Mouse (Mus musculus) limb, embryonic 14.5 days (tissue): Measurements from ENCODE around the gene Gpn1. TPM values are rescaled to one million over a fixed set of nuclear protein-coding genes. Genes with fewer than 3 reads are reported as not detected.

ENCODE experiments used
- ATAC-seq: fragments of 200-750 bp; cut with Nextera tagmentation; 2 replicates; pipeline ENCODE4 v1.8.0; 2017; ENCODE audit warnings: low read depth, moderate number of reproducible peaks, moderate TSS enrichment; ENCODE audit not compliant: low FRiP score
- DNase-seq: peaks from one replicate; pipeline ENCODE4 v3.0.0-alpha.2; 2015; ENCODE audit warnings: low spot score
- H3K27ac ChIP-seq: fragments of 300-500 bp; sonication (generic); replicated peaks from 2 replicates; pipeline ENCODE4 v1.5.1; 2014; ENCODE audit warnings: low read depth, mild to moderate bottlenecking, low read length, moderate library complexity, mixed read lengths
- H3K27me3 ChIP-seq: fragments of 300-500 bp; sonication (generic); 2 replicates; pipeline ENCODE4 v1.6.1; 2014; ENCODE audit warnings: low read length, mixed read lengths; ENCODE audit not compliant: control insufficient read depth, insufficient read depth
- H3K36me3 ChIP-seq: fragments of 300-500 bp; sonication (generic); 2 replicates; pipeline ENCODE4 v1.6.1; 2014; ENCODE audit warnings: mild to moderate bottlenecking, low read length, moderate library complexity, mixed read lengths; ENCODE audit not compliant: control insufficient read depth, insufficient read depth
- H3K4me1 ChIP-seq: fragments of 300-500 bp; sonication (generic); 2 replicates; pipeline ENCODE4 v1.6.1; 2014; ENCODE audit warnings: antibody characterized with exemption, low read length, mixed read lengths; ENCODE audit not compliant: control insufficient read depth, insufficient read depth
- H3K4me2 ChIP-seq: fragments of 300-500 bp; sonication (generic); replicated peaks from 2 replicates; pipeline ENCODE4 v1.6.1; 2014; ENCODE audit warnings: low read depth, mild to moderate bottlenecking, low read length, moderate library complexity; ENCODE audit not compliant: severe bottlenecking
- H3K4me3 ChIP-seq: fragments of 300-500 bp; sonication (generic); replicated peaks from 2 replicates; pipeline ENCODE4 v1.5.1; 2014; ENCODE audit warnings: low read length
- H3K9ac ChIP-seq: fragments of 300-500 bp; sonication (generic); 2 replicates; pipeline ENCODE4 v1.6.1; 2014; ENCODE audit warnings: mild to moderate bottlenecking, low read depth, low read length, moderate library complexity; ENCODE audit not compliant: severe bottlenecking
- H3K9me3 ChIP-seq: fragments of 300-500 bp; sonication (generic); 2 replicates; pipeline ENCODE4 v1.6.1; 2016; ENCODE audit warnings: low read length; ENCODE audit not compliant: control insufficient read depth
- POLR2A ChIP-seq: fragments of 200-500 bp; IDR thresholded peaks from 2 replicates; pipeline ENCODE4 v1.8.0; 2012; ENCODE audit warnings: inconsistent platforms, mild to moderate bottlenecking, moderate library complexity, borderline replicate concordance; ENCODE audit not compliant: insufficient read depth, insufficient read length; ENCODE audit errors: extremely low read depth
- WGBS: fragments of 180-500 bp; shearing (Covaris S2); extraction: QIAGEN DNeasy Blood & Tissue Kit; methylation state at CpG from one replicate; pipeline ENCODE4 v1.1.7; 2014; 5-methylcytosine and 5-hydroxymethylcytosine counted together
- polyA plus RNA-seq, 2 experiments: library from polyadenylated mRNA; depleted of rRNA in 1 of 2; stranded (reverse) in 1 of 2; unstranded in 1 of 2; fragments of >200 nt; fragmentation: Nextera tagmentation in 1 of 2; extraction: Ambion mirVana in 1 of 2; gene quantifications; 2 replicates each; pipeline versions ENCODE4 v1.2.1 to v1.2.3; 2012 to 2014

Gene Gpn1
- polyA plus RNA-seq, 2 experiments, result 27.8 to 47.1 TPM

DNA sequence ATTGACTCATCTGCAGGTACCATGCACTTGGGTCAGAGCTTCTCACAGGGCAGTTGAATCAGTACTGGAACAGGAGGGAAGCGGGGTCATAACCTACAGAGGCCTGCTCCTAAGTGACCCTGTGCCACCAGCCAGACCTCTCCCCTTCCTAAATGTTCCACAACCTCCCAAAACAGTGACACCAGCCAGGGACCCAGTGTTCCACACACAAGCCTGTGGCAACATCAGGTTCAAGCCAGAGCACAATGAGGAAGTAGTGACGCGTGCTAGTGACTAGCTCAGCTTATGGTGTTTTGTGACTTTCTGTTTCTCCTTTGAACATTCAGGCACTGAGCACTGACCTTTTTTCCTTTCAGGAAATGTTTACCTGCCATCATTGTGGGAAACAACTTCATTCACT is 26.7 kb upstream of the Gpn1 start:
- Histone ChIP-seq H3K36me3 (peaks cover 70% of the 10 kb centered on the region), H3K27ac (no peak overlapping the region), H3K9ac (no peak overlapping the region), H3K9me3 (no peaks in the 10 kb centered on the region), H3K4me1 (no peaks in the 10 kb centered on the region), H3K4me2 (no peak overlapping the region), H3K27me3 (no peaks in the 10 kb centered on the region), H3K4me3 (no peak overlapping the region)
- DNase-seq (no peak), ATAC-seq (no peak)
- 97% methylated on average over 3 of the region's 3 CpGs for WGBS
- no peak for TF ChIP-seq POLR2A

GRCm38 (mm10) chr5:31469711-31470110 is 24.8 kb upstream of the Gpn1 start:
- H3K4me3 ChIP-seq, result no peak overlapping the region
- H3K27me3 ChIP-seq, result no peaks in the 10 kb centered on the region
- TF ChIP-seq POLR2A, result no peak
- ATAC-seq (no peak), DNase-seq (no peak)
- H3K9ac ChIP-seq, result no peak overlapping the region
- no peaks in the 10 kb centered on the region for H3K4me1 ChIP-seq
- no peak overlapping the region for H3K27ac ChIP-seq
- 92% methylated on average over 6 of the region's 6 CpGs for WGBS
- peaks cover 89% of the 10 kb centered on the region for H3K36me3 ChIP-seq
- H3K9me3 ChIP-seq, result no peaks in the 10 kb centered on the region
- no peak overlapping the region for H3K4me2 ChIP-seq

DNA sequence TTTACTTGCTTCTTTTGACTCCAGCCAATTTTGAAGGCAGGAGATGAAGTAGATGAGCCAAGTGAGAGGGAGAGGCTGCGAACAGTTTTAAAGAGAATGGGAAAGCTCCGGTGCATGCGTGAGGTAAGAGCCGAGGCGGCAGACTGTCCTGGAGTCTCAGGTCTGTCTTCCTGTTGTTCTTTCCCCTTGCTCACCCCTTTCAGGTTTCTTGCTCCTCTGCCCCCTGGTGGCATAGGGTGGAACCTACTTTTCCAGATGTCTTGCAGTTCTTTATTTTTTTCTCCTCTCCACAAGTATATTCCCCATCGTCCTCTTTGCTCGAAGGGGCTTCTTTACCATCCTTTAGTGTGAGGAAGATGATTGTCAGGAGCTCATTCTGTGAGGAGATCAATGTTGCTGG is 24.2 kb upstream of the Gpn1 start:
- 81% methylated on average over 7 of the region's 7 CpGs for WGBS
- Histone ChIP-seq H3K36me3 (peaks cover 90% of the 10 kb centered on the region), H3K4me2 (no peak overlapping the region), H3K9ac (no peak overlapping the region), H3K27ac (no peak overlapping the region), H3K27me3 (no peaks in the 10 kb centered on the region), H3K4me3 (no peak overlapping the region), H3K4me1 (no peaks in the 10 kb centered on the region), H3K9me3 (no peaks in the 10 kb centered on the region)
- DNase-seq (no peak), ATAC-seq (no peak)
- no peak for TF ChIP-seq POLR2A

DNA sequence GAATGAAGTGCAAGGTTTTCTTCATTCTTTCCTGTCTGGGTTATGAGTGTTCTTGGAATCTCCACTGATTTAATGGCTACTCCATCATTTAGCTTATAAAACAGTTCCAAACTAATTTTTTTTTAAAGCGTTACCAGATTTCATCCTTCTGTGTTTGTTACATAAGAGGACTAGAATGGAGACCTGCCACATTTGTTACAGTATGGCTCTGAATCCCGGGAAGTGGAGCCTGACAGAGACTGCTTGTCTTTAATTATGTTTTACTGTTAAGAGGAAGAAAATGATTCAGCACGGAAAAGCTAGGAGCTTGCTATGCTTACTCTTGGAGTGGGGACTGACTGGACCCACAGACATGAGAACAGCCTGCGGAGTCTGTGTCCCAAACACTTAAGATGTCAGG is 14.0 kb upstream of the Gpn1 start:
- H3K27ac ChIP-seq, result no peak overlapping the region
- H3K36me3 ChIP-seq, result peaks cover 64% of the 10 kb centered on the region
- no peak overlapping the region for H3K4me2 ChIP-seq
- DNase-seq (no peak), ATAC-seq (no peak)
- H3K4me3 ChIP-seq, result no peak overlapping the region
- 87% methylated on average over 4 of the region's 4 CpGs for WGBS
- no peaks in the 10 kb centered on the region for H3K9me3 ChIP-seq
- no peak overlapping the region for H3K9ac ChIP-seq
- no peaks in the 10 kb centered on the region for H3K4me1 ChIP-seq
- H3K27me3 ChIP-seq, result no peaks in the 10 kb centered on the region
- no peak for TF ChIP-seq POLR2A

- Histone ChIP-seq H3K4me2 (no peak within 1 kb of the TSS), H3K4me3 (no peak within 1 kb of the TSS), H3K27me3 (no peaks in the 10 kb centered on the region), H3K36me3 (peaks cover 20% of the 10 kb centered on the region), H3K9ac (no peak within 1 kb of the TSS), H3K27ac (no peak within 1 kb of the TSS), H3K4me1 (no peaks in the 10 kb centered on the region), H3K9me3 (no peaks in the 10 kb centered on the region)
- WGBS, result 95% methylated on average over 3 of the region's 3 CpGs
- DNase-seq (no peak), ATAC-seq (no peak)
- no peak for TF ChIP-seq POLR2A
These were observed 9.1 kb upstream of the Gpn1 start, which contains the start of gene 4930548H24Rik for GRCm38 (mm10) chr5:31485440-31485839. TSS of gene 4930548H24Rik (plus strand) at chr5:31485740.

DNA sequence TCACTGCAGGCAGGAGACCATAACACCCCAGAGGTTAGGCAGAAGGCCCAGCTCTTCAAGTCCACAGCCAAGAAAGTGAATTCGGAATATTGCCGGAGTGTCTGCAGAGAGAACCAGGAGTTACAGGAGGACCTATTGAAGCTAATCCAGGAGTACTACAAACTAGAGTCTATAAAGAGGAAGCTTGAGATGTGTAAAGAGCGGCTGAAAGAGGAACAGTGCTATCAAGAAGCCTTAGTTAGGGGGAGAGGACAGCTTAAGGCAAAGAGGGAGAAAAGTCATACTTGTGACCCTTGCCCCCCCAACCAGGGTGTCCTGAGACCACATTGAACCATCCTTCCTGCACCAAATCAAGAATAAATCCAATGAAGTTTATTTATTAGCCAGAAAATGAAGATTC is 6.7 kb upstream of the Gpn1 start:
- Histone ChIP-seq H3K4me1 (no peaks in the 10 kb centered on the region), H3K9ac (no peak overlapping the region), H3K4me3 (no peak overlapping the region), H3K4me2 (no peak overlapping the region), H3K27me3 (no peaks in the 10 kb centered on the region), H3K9me3 (no peaks in the 10 kb centered on the region), H3K36me3 (no peaks in the 10 kb centered on the region), H3K27ac (no peak overlapping the region)
- 98% methylated on average over 3 of the region's 3 CpGs for WGBS
- TF ChIP-seq POLR2A, result no peak
- ATAC-seq, result no peak
- no peak for DNase-seq
